Mouse (Mus musculus) cerebellum, postnatal 25 days (tissue): ENCODE results near the gene Tmem50b.
"Not testable (repeated sequence)": the region's sequence is repeated elsewhere in the genome, so short reads cannot be mapped to it uniquely, and the experiment has no call there.

Experiments used
- DNase-seq, 2 experiments: peaks; one replicate each; pipeline ENCODE4 v3.0.0; 2021; ENCODE audit warnings: mixed read lengths in 2 of 2

The Tmem50b gene

DNA sequence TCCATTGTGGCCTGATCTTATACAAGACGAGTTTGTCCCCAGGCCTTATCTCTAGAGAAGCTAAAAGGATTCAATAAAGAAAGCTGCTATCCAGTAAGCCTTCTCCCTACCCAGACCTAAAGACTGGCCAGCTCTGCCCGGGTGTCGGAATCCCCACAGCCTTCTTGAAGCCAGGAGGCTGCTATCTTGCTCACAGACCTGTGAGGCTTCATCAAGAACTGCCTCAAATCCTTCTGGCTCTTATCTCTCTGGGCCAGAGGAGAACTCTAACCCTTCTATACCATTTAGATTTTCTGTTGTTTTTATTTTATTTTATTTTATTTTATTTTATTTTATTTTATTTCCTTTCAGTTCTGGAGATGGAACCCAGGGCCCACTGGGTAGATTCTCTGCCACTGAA is 60.5 kb downstream of the Tmem50b start:
- no peak for DNase-seq

DNA sequence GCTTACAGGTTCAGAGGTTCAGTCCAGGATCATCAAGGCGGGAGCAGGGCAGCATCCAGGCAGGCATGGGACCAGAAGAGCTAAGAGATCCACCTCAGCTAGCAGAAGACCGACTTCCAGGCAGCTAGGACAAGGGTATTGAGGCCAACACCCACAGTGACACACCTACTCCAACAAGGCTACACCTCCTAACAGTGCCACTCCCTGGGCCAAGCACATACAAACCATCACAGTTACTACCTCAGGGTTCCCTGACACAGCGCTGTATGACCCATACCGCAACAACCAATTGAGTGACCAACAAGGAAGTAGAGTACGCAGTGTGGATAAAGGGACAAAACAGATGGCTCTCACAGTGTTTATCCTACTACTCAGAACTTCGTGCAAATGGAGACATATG is 61.2 kb downstream of the Tmem50b start:
- no peak for DNase-seq

DNA sequence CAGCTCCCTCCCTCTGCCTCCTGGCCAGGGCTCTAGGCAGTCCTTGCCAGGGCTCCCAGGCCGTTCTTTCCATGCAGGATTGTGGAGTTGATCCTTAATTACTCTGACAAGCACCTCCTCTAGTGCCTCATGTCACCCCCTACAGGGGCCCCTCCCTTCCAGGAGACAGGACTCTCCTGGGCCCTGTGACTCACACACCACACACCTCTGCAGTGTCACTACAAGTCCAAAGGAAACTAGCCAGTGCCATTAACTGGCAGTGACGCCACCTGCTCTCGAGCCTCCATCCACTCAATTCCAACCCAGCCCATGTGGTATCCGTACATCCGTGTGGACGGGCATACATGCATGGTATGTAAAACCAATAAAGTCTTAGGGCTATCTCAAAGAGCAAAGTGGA is 62.7 kb downstream of the Tmem50b start:
- DNase-seq, result no peak

DNA sequence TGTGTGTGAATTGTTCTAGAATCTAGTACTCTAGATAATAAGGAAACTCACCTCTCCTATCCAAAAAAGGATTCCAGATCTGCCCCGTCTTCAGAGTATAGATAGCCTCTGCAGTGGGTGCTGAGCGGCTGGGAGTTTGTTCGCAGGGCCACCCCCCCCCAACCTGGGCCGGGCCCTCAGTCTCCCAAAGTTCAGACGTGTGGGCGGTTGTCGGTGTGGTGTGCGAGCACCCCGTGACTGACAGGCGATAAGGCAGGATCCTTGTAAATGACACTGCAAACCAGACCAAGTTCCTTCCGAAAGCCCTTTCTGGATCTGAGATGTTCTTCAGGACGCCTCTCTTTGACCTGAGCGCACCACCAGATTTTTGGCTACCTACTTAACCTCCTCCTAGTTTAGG is 63.1 kb downstream of the Tmem50b start:
- DNase-seq, result peak in 1 of 2 experiments; percentile 67

DNA sequence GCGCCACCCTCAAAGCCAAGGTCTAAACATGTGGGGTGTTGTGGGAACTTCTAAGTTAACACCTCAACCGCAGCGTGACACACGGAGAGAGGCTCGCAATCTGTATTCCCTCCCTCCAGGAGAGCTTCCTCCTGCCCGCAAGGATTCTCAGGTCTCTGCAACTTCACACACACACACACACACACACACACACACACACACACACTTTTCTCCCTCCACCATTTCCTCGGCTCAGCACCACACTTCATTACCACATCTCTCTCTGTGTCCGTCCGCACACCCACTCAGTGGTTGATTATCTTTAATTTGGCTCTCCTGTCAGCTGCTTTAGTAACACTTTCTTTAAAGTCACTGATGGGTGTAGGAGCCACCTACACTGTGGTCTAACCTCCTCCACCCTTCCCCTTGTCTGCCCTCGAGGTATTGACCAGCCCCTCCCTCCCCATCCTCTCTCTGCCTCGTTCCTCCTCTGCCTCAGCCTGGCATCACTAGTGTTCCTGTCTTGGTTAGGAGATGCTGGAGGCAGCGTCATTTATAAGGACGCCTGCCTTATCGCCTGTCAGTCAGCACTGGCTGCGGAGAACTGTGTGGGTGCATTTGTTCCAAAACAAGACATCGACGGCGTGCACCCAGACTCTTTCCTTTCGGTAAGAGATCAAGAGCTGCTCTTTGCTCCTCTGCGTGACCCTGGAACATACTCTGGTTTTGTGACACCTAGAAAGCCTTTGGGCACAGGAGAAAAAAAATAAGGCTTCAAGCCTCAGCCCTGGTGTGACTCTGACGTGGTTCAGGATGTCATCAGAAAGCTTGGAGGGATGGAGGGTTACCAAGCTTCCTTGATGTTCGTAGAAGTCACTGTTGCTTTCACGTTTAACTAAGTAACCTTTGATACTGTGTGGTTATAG is 64.3 kb downstream of the Tmem50b start:
- DNase-seq, result no peak

DNA sequence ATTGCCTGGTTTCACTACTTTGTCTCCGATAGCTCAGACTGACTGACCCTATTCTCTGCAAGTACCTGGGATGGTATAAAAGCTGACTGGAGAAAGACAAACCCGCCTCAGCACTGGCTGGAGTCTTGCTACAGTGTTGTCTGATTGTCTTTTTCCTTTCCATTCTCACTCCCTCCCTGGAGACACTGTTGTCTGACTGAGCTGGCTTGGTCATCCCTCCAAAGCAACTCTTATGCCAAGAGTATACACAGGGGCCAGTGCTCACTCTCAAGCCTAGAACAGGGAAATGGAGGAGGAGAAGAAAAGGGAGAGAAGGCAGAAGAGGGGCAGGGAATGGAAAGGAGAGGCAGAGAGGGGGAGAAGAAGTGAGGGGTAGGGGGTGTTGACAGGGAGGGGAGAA is 65.2 kb downstream of the Tmem50b start:
- DNase-seq, result no peak

DNA sequence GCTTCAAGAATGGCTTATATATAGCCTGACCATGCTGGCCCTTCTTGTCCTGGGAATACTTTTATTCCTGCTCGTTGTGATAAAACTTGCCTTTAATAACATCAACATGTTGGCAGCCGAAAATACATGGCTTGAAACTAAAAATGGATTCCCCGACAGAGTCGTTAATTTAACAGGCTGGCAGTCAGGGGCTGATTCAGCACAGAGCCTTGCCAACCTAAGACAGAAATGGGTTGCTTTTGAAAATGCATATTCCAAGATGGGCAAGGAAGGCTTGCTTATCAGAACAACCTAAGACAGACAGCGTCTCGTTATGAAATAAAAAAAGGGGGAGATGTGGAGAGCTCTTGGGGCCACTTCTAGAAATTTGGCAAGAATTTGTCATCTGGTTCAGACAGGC is 65.7 kb downstream of the Tmem50b start:
- no peak for DNase-seq

DNA sequence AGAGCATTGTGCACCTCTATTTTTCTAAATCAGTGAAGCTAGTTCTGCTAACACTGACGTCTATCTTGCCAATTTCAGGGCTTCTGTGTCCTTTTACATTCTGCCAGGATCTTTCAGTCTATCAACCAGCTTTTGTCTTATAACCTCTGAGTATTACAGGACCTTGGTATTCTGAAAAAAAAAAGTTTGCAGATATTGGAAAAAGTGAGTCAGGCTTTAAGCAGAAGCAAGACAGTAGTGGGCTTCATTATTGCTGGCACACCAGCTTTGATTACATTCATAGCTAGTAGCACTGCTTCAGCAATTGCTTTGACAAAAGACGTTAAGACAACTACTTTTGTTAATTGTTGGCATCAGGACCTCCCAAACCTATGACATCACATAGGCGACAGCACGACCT is 66.8 kb downstream of the Tmem50b start:
- DNase-seq, result not testable (repeated sequence)

DNA sequence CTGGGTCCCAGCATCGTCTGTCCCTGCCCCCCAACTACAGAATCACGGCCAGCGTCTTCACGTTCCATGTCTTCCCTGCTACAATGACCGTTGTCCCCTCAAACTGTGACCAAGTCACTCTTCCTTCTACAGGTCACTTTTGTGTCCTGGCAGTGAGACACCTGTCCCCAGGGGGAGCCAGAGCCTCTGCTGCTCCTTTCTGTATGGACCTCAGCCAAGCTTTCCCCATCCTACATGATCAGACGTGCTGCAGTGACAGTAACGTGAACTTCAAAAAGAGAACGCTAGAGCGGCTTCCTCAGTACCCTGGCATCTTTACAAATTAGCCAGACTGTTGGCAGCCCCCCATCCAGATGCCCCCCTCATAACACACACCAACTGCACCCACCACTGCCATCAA is 69.0 kb downstream of the Tmem50b start:
- DNase-seq, result no peak

DNA sequence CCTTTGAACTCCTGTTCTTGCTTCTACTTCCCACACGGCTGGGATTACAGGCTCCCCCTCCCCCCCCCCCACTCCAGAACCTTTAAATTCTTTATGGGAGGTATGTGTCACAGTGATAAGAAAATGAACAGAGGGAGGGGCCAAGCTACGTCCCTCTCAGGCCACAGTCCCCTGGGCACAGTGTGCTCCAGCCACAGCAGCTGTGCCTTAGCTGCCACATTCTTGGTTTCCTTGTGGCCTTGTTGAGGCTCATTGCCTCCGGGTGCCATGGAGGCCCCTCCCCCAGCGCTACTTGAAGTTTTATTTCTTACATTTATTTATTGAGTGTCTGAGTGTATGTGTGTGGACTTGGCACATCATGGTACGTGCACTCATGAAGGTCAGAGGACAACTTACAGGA is 70.1 kb downstream of the Tmem50b start:
- DNase-seq, result no peak

DNA sequence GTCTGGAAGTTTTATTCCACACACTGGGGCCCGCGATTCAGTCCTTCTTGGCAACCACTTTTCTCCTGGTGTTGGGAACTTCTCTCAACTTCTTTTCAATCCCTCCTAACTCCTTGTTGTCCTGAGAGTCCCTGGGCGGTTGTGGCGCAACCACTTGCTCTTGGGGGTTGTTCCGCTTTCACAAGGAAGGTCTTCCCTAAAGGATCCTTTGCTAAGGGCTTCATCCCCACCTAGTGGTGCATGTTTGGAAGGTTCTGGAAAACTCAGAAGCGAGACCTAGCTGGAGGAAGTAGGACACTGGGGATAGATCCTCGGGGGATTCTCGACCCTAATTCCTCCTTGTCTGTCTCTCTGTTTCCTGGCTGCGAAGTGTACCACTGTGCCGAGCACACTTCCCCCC is 70.5 kb downstream of the Tmem50b start:
- no peak for DNase-seq

DNA sequence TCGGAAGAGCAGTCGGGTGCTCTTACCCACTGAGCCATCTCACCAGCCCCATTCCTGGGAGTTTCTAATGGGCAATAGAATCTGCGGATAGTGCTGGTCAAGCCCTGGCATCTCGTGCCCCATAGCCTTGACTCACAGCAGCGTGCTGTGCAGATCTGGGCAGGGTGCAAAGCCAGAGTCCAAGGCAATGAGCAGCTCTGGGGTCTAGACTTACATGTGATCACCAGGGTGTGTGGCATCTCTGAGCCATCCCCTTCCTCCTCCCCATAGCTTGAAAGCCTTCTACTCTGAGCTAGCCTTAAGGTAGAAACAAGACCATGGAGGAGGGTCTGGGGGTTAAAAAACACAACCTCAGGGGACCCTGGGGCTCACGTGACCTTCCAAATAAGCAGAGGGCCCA is 71.3 kb downstream of the Tmem50b start:
- no peak for DNase-seq
